Mouse (Mus musculus) CH12.LX (cell line): ENCODE measurements around the gene Ntrk2. TPM values are rescaled to one million over a fixed set of nuclear protein-coding genes. Genes with fewer than 3 reads are reported as not detected.

Source experiments
- DNase-seq: peaks from one replicate; pipeline ENCODE4 v3.0.0-alpha.2; 2013; ENCODE audit errors: extremely low read depth
- H3K27ac ChIP-seq: 2 replicates; pipeline ENCODE4 v1.5.1; 2012; ENCODE audit warnings: low read depth, mild to moderate bottlenecking, control low read depth, moderate library complexity; ENCODE audit not compliant: insufficient read depth
- H3K27me3 ChIP-seq: replicated peaks from 2 replicates; pipeline ENCODE3; 2012; ENCODE audit warnings: inconsistent platforms
- H3K36me3 ChIP-seq, 2 experiments: replicated peaks in 1 of 2; 2 replicates each; pipeline versions ENCODE3 to v1.6.1; 2012; ENCODE audit warnings: inconsistent platforms in 1 of 2, low read length in 1 of 2, mild to moderate bottlenecking in 1 of 2, mixed read lengths in 1 of 2, moderate library complexity in 1 of 2; ENCODE audit not compliant: control insufficient read depth in 1 of 2, insufficient read depth in 1 of 2
- H3K4me1 ChIP-seq, 2 experiments: 2 replicates each; pipeline ENCODE4 v1.6.1; 2012; ENCODE audit warnings: inconsistent platforms in 1 of 2, moderate library complexity in 1 of 2; ENCODE audit not compliant: insufficient read depth in 2 of 2, control insufficient read depth in 1 of 2
- H3K4me2 ChIP-seq: 2 replicates; pipeline ENCODE4 v1.6.1; 2012; ENCODE audit warnings: low read depth, mild to moderate bottlenecking, control low read depth; ENCODE audit not compliant: poor library complexity, insufficient read depth, severe bottlenecking
- H3K4me3 ChIP-seq, 3 experiments: fragments of 150-350 bp in 1 of 3; sonication (generic) in 1 of 3; replicated peaks in 1 of 3; 2 replicates each; pipeline versions ENCODE3 to v1.5.1; 2011 to 2012; ENCODE audit warnings: low read depth in 2 of 3, low read length in 2 of 3, mild to moderate bottlenecking in 2 of 3, moderate library complexity in 2 of 3, control low read depth in 1 of 3, improper control_type of control experiment in 1 of 3, inconsistent platforms in 1 of 3, mixed read lengths in 1 of 3; ENCODE audit not compliant: poor library complexity in 1 of 3
- H3K79me2 ChIP-seq: replicated peaks from 2 replicates; pipeline ENCODE4 v1.6.1; 2012; ENCODE audit warnings: mild to moderate bottlenecking, moderate library complexity; ENCODE audit not compliant: control insufficient read depth, poor library complexity, insufficient read depth, severe bottlenecking; ENCODE audit errors: extremely low read depth
- H3K9ac ChIP-seq: 2 replicates; pipeline ENCODE4 v1.6.1; 2012; ENCODE audit warnings: low read depth, mild to moderate bottlenecking, control low read depth, moderate library complexity; ENCODE audit not compliant: insufficient read depth
- H3K9me3 ChIP-seq: replicated peaks from 2 replicates; pipeline ENCODE3; 2012; ENCODE audit warnings: low read length, inconsistent platforms, mixed read lengths
- BHLHE40 ChIP-seq: IDR thresholded peaks from 2 replicates; pipeline ENCODE4 v1.6.1; 2011; ENCODE audit warnings: mild to moderate bottlenecking, low read depth, low read length, improper control_type of control experiment
- CHD2 ChIP-seq: IDR thresholded peaks from 2 replicates; pipeline ENCODE4 v1.6.1; 2011; ENCODE audit warnings: low read length, improper control_type of control experiment
- ETS1 ChIP-seq: conservative IDR thresholded peaks from 2 replicates; pipeline ENCODE4 v1.6.1; 2012; ENCODE audit warnings: low read depth, mild to moderate bottlenecking, inconsistent platforms, low read length, improper control_type of control experiment, moderate library complexity
- JUN ChIP-seq: IDR thresholded peaks from 2 replicates; pipeline ENCODE4 v1.6.1; 2011; ENCODE audit warnings: low read depth, mild to moderate bottlenecking, low read length, improper control_type of control experiment, moderate library complexity; ENCODE audit not compliant: insufficient read depth
- MAZ ChIP-seq: IDR thresholded peaks from 2 replicates; pipeline ENCODE4 v1.6.1; 2012; ENCODE audit warnings: low read depth, mild to moderate bottlenecking, inconsistent platforms, low read length, improper control_type of control experiment, moderate library complexity
- MEF2A ChIP-seq: IDR thresholded peaks from 2 replicates; pipeline ENCODE4 v1.6.1; 2014; ENCODE audit warnings: low read depth, mild to moderate bottlenecking, inconsistent platforms, low read length, improper control_type of control experiment, borderline replicate concordance
- MXI1 ChIP-seq: IDR thresholded peaks from 2 replicates; pipeline ENCODE4 v1.6.1; 2011; ENCODE audit warnings: mild to moderate bottlenecking, low read depth, low read length, improper control_type of control experiment
- NELFE ChIP-seq: IDR thresholded peaks from 2 replicates; pipeline ENCODE4 v1.6.1; 2011; ENCODE audit warnings: low read depth, low read length, improper control_type of control experiment
- PAX5 ChIP-seq: IDR thresholded peaks from 2 replicates; pipeline ENCODE4 v1.6.1; 2012; ENCODE audit warnings: low read length, inconsistent platforms, mixed read lengths
- RAD21 ChIP-seq: IDR thresholded peaks from 2 replicates; pipeline ENCODE4 v1.6.1; 2011; ENCODE audit warnings: low read depth, mild to moderate bottlenecking, low read length, improper control_type of control experiment, moderate library complexity
- SIN3A ChIP-seq: IDR thresholded peaks from 2 replicates; pipeline ENCODE4 v1.6.1; 2012; ENCODE audit warnings: low read length, improper control_type of control experiment, inconsistent platforms
- TCF12 ChIP-seq: IDR thresholded peaks from 2 replicates; pipeline ENCODE4 v1.6.1; 2014; ENCODE audit warnings: low read depth, mild to moderate bottlenecking, inconsistent platforms, low read length, improper control_type of control experiment
- ZC3H11A ChIP-seq: IDR thresholded peaks from 2 replicates; pipeline ENCODE4 v1.6.1; 2012; ENCODE audit warnings: low read depth, mild to moderate bottlenecking, inconsistent platforms, low read length, improper control_type of control experiment
- ZNF384 ChIP-seq: IDR thresholded peaks from 2 replicates; pipeline ENCODE4 v1.6.1; 2012; ENCODE audit warnings: low read depth, low read length, improper control_type of control experiment, inconsistent platforms
- dilution Hi-C: fragments of 300-500 bp; cut with MboI; formaldehyde crosslinking; loops from 2 replicates; pipeline ENCODE4 v1.14.3; 2020; ENCODE audit warnings: low sequenced_read_pairs; ENCODE audit not compliant: extremely low pct_unique_long_range_greater_than_20kb, extremely low pct_ligation_motif_present
- in situ Hi-C: fragments of 300-500 bp; cut with MboI; formaldehyde crosslinking; loops from 3 replicates; pipeline ENCODE4 v1.14.3; 2019; ENCODE audit warnings: low sequenced_read_pairs, low pct_ligation_motif_present, low pct_unique_long_range_greater_than_20kb, mixed read lengths
- polyA plus RNA-seq: library from polyadenylated mRNA; unstranded; fragments of >175 nt; gene quantifications from 2 replicates; pipeline ENCODE4 v1.2.1, GENCODE M21; 2012; ENCODE audit warnings: low read depth; ENCODE audit not compliant: insufficient read length
- total RNA-seq, 2 experiments: library from RNA; depleted of rRNA; stranded (reverse); fragments of 300-350 nt in 1 of 2; fragments of >200 nt in 1 of 2; gene quantifications; 2 replicates each; pipeline ENCODE4 v1.2.3; 2012 to 2014

Ntrk2 gene
- total and polyA plus RNA-seq, 3 experiments: not detected

- TF ChIP-seq MXI1: no peak
- no peak for TF ChIP-seq SIN3A
- no peak for TF ChIP-seq BHLHE40
- TF ChIP-seq MAZ: no peak
- TF ChIP-seq ZC3H11A: no peak
- TF ChIP-seq PAX5: no peak
- no peak for TF ChIP-seq MEF2A
- no peak for TF ChIP-seq ZNF384
- TF ChIP-seq CHD2: no peak
- no peak for TF ChIP-seq JUN
- no peak for TF ChIP-seq NELFE
- TF ChIP-seq RAD21: no peak
- TF ChIP-seq ETS1: no peak
- TF ChIP-seq, all 38 proteins: peak for 0
- H3K9ac ChIP-seq: no peak overlapping the region
- no peak overlapping the region for H3K4me2 ChIP-seq
- in situ Hi-C loops: no loop called here
- H3K4me1 ChIP-seq: no peaks in the 10 kb centered on the region
- dilution Hi-C loops: no loop called here
- no peaks in the 10 kb centered on the region for H3K36me3 ChIP-seq
- H3K79me2 ChIP-seq: no peaks in the 10 kb centered on the region
- DNase-seq: no peak
- no peak overlapping the region for H3K27ac ChIP-seq
- H3K9me3 ChIP-seq: peaks cover 84% of the 10 kb centered on the region
- no peaks in the 10 kb centered on the region for H3K27me3 ChIP-seq
- no peak overlapping the region for H3K4me3 ChIP-seq
Measured at GRCm38 (mm10) chr13:59010893-59011529, 204.6 kb downstream of the Ntrk2 start.

- Histone ChIP-seq H3K9me3 (peaks cover 83% of the 10 kb centered on the region), H3K4me3 (no peak overlapping the region), H3K4me1 (no peaks in the 10 kb centered on the region), H3K27me3 (no peaks in the 10 kb centered on the region), H3K4me2 (no peak overlapping the region), H3K79me2 (no peaks in the 10 kb centered on the region), H3K9ac (no peak overlapping the region), H3K36me3 (no peaks in the 10 kb centered on the region), H3K27ac (no peak overlapping the region)
- in situ Hi-C loops (no loop called here), dilution Hi-C loops (no loop called here)
- no peak for TF ChIP-seq TCF12
- DNase-seq: no peak
Measured at GRCm38 (mm10) chr13:59011530-59011903, 205.1 kb downstream of the Ntrk2 start.

- peaks cover 75% of the 10 kb centered on the region for H3K9me3 ChIP-seq
- no peaks in the 10 kb centered on the region for H3K27me3 ChIP-seq
- H3K79me2 ChIP-seq: no peaks in the 10 kb centered on the region
- no peak overlapping the region for H3K4me2 ChIP-seq
- no peak for DNase-seq
- TF ChIP-seq ZNF384: no peak
- TF ChIP-seq NELFE: no peak
- no peak for TF ChIP-seq CHD2
- dilution Hi-C loops: no loop called here
- H3K4me3 ChIP-seq: no peak overlapping the region
- no peaks in the 10 kb centered on the region for H3K4me1 ChIP-seq
- H3K27ac ChIP-seq: no peak overlapping the region
- in situ Hi-C loops: no loop called here
- H3K9ac ChIP-seq: no peak overlapping the region
- H3K36me3 ChIP-seq: no peaks in the 10 kb centered on the region
Measured at GRCm38 (mm10) chr13:59015360-59015759, 209.0 kb downstream of the Ntrk2 start.
